Mouse (Mus musculus) liver, embryonic 14.5 days (tissue): ENCODE data around the gene Rer1.

Experiments used
- CTCF ChIP-seq: IDR thresholded peaks from 2 replicates; pipeline ENCODE4 v1.5.1; 2016; ENCODE audit warnings: antibody characterized with exemption, low read depth, control low read depth
- EP300 ChIP-seq: IDR thresholded peaks from 2 replicates; pipeline ENCODE4 v1.6.1; 2016; ENCODE audit warnings: antibody characterized with exemption, low read depth

DNA sequence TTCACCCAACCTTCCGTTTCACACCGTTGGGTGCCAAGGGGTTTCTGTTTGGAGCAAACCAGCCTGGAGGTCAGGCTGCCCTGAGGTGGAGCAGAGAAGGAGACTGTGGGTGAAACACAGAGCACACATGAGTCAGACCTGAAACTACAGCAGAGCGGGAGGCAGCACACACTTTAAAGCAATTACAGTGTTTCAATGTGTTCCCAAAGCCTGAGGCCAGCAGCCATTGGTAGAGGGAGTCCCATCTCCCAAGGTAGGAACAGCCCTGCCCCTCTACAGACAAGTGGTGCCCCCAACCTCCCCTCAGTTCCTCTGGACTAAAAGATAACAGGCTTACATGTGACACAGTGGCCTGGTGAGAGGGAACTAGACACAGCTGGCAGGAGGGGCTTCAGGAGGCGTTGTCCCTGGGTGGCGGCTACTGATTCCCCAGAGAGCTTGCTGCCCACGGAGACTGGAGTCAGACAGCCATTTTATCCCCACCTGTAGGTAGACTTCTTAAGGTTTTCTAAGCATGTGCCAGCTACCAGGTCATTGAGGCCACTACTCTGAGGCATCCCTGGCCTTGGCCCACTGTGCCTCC is 31.3 kb upstream of the Rer1 start:
- no peak for TF ChIP-seq CTCF
- TF ChIP-seq EP300: peak; percentile 42; the same call in 1 of the 2 replicates
